Mouse (Mus musculus) testis, adult 2 months (tissue): Measurements from ENCODE around the gene Dnah2. TPM values are rescaled to one million over a fixed set of nuclear protein-coding genes. Genes with fewer than 3 reads are reported as not detected.
A peak's percentile ranks its signal among the peaks of the same experiment; 100 is the strongest.

Experiments
- H3K27ac ChIP-seq: fragments of 200-500 bp; 2 replicates; pipeline ENCODE4 v1.5.1; 2012; ENCODE audit warnings: low read depth, low read length; ENCODE audit not compliant: control insufficient read depth, insufficient read depth
- H3K27me3 ChIP-seq: fragments of 200-500 bp; 2 replicates; pipeline ENCODE4 v1.6.1; 2012; ENCODE audit warnings: mild to moderate bottlenecking, low read length, moderate library complexity; ENCODE audit not compliant: control insufficient read depth, insufficient read depth
- H3K36me3 ChIP-seq: fragments of 200-500 bp; 2 replicates; pipeline ENCODE4 v1.6.1; 2012; ENCODE audit warnings: mild to moderate bottlenecking, low read length; ENCODE audit not compliant: control insufficient read depth, insufficient read depth
- H3K4me1 ChIP-seq: fragments of 200-500 bp; 2 replicates; pipeline ENCODE4 v1.6.1; 2012; ENCODE audit warnings: low read length; ENCODE audit not compliant: control insufficient read depth, insufficient read depth
- H3K4me3 ChIP-seq: fragments of 200-500 bp; 2 replicates; pipeline ENCODE4 v1.5.1; 2012; ENCODE audit warnings: low read depth, mild to moderate bottlenecking, low read length, moderate library complexity, mixed read lengths; ENCODE audit not compliant: control insufficient read depth
- CTCF ChIP-seq: fragments of 200-500 bp; IDR thresholded peaks from 2 replicates; pipeline ENCODE4 v1.5.1; 2012; ENCODE audit warnings: low read depth, mild to moderate bottlenecking, inconsistent platforms, low read length, moderate library complexity; ENCODE audit not compliant: control insufficient read depth, insufficient read depth, insufficient replicate concordance
- POLR2A ChIP-seq: fragments of 200-500 bp; IDR thresholded peaks from 2 replicates; pipeline ENCODE4 v1.6.1; 2012; ENCODE audit warnings: low read depth, mild to moderate bottlenecking, inconsistent platforms, low read length, moderate library complexity; ENCODE audit not compliant: control insufficient read depth
- polyA plus RNA-seq: library from polyadenylated mRNA; depleted of rRNA; stranded (reverse); fragments of >200 nt; gene quantifications from 2 replicates; pipeline ENCODE4 v1.2.3, GENCODE M21; 2012

The Dnah2 gene
- polyA plus RNA-seq, 1 experiment = 39.3 TPM

- Histone ChIP-seq H3K4me3 (no peak overlapping the region), H3K4me1 (peaks cover 17% of the 10 kb centered on the region), H3K27ac (no peak overlapping the region), H3K27me3 (no peaks in the 10 kb centered on the region), H3K36me3 (no peaks in the 10 kb centered on the region; the same call in 1 of the 2 replicates)
- no peak for TF ChIP-seq POLR2A
- TF ChIP-seq CTCF = no peak
Measured at GRCm38 (mm10) chr11:69563373-69563772, 14.5 kb upstream of the Dnah2 start.

- Histone ChIP-seq H3K27ac (no peak overlapping the region), H3K4me3 (no peak overlapping the region), H3K27me3 (no peaks in the 10 kb centered on the region), H3K4me1 (peaks cover 23% of the 10 kb centered on the region), H3K36me3 (no peaks in the 10 kb centered on the region; the same call in 1 of the 2 replicates)
- no peak for TF ChIP-seq CTCF
- TF ChIP-seq POLR2A = no peak; the same call in 1 of the 2 replicates
Measured at GRCm38 (mm10) chr11:69560896-69561854, 12.3 kb upstream of the Dnah2 start.

GRCm38 (mm10) chr11:69559851-69560765, 11.2 kb upstream of the Dnah2 start, which contains the start of gene Efnb3:
TSS of gene Efnb3 (minus strand) at chr11:69560205.
- Histone ChIP-seq H3K4me3 (peak within 1 kb of the TSS; percentile 59), H3K36me3 (no peaks in the 10 kb centered on the region; the same call in 1 of the 2 replicates), H3K27me3 (no peaks in the 10 kb centered on the region), H3K4me1 (peaks cover 24% of the 10 kb centered on the region), H3K27ac (no peak within 1 kb of the TSS)
- no peak for TF ChIP-seq CTCF
- TF ChIP-seq POLR2A = no peak

GRCm38 (mm10) chr11:69559183-69559582, 10.3 kb upstream of the Dnah2 start:
- TF ChIP-seq POLR2A (no peak), CTCF (no peak)
- Histone ChIP-seq H3K27me3 (no peaks in the 10 kb centered on the region), H3K36me3 (no peaks in the 10 kb centered on the region; the same call in 1 of the 2 replicates), H3K4me1 (peaks cover 32% of the 10 kb centered on the region), H3K4me3 (no peak overlapping the region), H3K27ac (no peak overlapping the region)

- no peaks in the 10 kb centered on the region for H3K27me3 ChIP-seq
- H3K4me3 ChIP-seq = no peak overlapping the region
- H3K36me3 ChIP-seq = no peaks in the 10 kb centered on the region; the same call in 1 of the 2 replicates
- TF ChIP-seq CTCF (no peak), POLR2A (no peak)
- H3K4me1 ChIP-seq = peaks cover 32% of the 10 kb centered on the region
- no peak overlapping the region for H3K27ac ChIP-seq
Measured at GRCm38 (mm10) chr11:69558756-69559155, 9.8 kb upstream of the Dnah2 start.

- H3K36me3 ChIP-seq = no peaks in the 10 kb centered on the region; the same call in 1 of the 2 replicates
- H3K4me1 ChIP-seq = peaks cover 43% of the 10 kb centered on the region
- H3K27me3 ChIP-seq = no peaks in the 10 kb centered on the region
- TF ChIP-seq POLR2A = no peak
- no peak for TF ChIP-seq CTCF
- H3K4me3 ChIP-seq = no peak overlapping the region
- H3K27ac ChIP-seq = no peak overlapping the region
Measured at GRCm38 (mm10) chr11:69557381-69557958, 8.6 kb upstream of the Dnah2 start.
